Mouse (Mus musculus) inflammation-experienced regulatory T-cells (primary cell): ENCODE results near the gene Sult2b1. TPM values are rescaled to one million over a fixed set of nuclear protein-coding genes. Genes with fewer than 3 reads are reported as not detected.

Experiments
- polyA plus RNA-seq, 2 experiments: library from polyadenylated mRNA; unstranded; fragments of 100-300 nt; shearing (Covaris generic); gene quantifications; one replicate each; pipeline ENCODE4 v1.2.1; 2017

The Sult2b1 gene
- polyA plus RNA-seq, 2 experiments from 2014 or later: 4.4 to 6.7 TPM

Other genes with a start within 250 kb of the Sult2b1 start
- 1 to 10 TPM; 1.4 to 1.9 TPM for gene Hsd17b14, start 229.8 kb downstream of the Sult2b1 start, polyA plus RNA-seq
- 10 to 100 TPM; 59.6 to 75.4 TPM for gene Bcat2, start 214.5 kb downstream of the Sult2b1 start, polyA plus RNA-seq
- under 1 TPM in 1 of 2 experiments, not detected in 1; 0.50 TPM for gene Fgf21, start 169.2 kb downstream of the Sult2b1 start, polyA plus RNA-seq
- 1 to 10 TPM in 1 of 2 experiments, under 1 TPM in 1; 0.25 to 1.6 TPM for gene Fut1, start 167.4 kb downstream of the Sult2b1 start, polyA plus RNA-seq
- under 1 TPM; 0.47 to 0.92 TPM for gene Izumo1, start 162.9 kb downstream of the Sult2b1 start, polyA plus RNA-seq
- 1 to 10 TPM in 1 of 2 experiments, under 1 TPM in 1; 0.67 to 3.4 TPM for gene Rasip1, start 157.2 kb downstream of the Sult2b1 start, polyA plus RNA-seq
- gene Mamstr, start 144.7 kb downstream of the Sult2b1 start, polyA plus RNA-seq: 1 to 10 TPM; 1.2 to 1.5 TPM
- 1 to 10 TPM in 1 of 2 experiments, under 1 TPM in 1; 0.65 to 2.5 TPM for gene Fut2, start 118.3 kb downstream of the Sult2b1 start, polyA plus RNA-seq
- gene Ntn5, start 100.6 kb downstream of the Sult2b1 start, polyA plus RNA-seq: under 1 TPM in 1 of 2 experiments, not detected in 1; 0.49 TPM
- not detected for gene Sec1, start 90.3 kb downstream of the Sult2b1 start, polyA plus RNA-seq
- 1 to 10 TPM; 6.1 to 9.2 TPM for gene Car11, start 84.8 kb downstream of the Sult2b1 start, polyA plus RNA-seq
- gene Dbp, start 79.6 kb downstream of the Sult2b1 start, polyA plus RNA-seq: 10 to 100 TPM; 26.0 to 37.0 TPM
- gene Rpl18, start 69.2 kb downstream of the Sult2b1 start, polyA plus RNA-seq: 1,000 to 10,000 TPM; 1,327 to 1,518 TPM
- gene Sphk2, start 66.7 kb downstream of the Sult2b1 start, polyA plus RNA-seq: 10 to 100 TPM; 26.1 to 35.8 TPM
- 1 to 10 TPM in 1 of 2 experiments, under 1 TPM in 1; 0.25 to 1.9 TPM for gene Fam83e, start 63.5 kb downstream of the Sult2b1 start, polyA plus RNA-seq
- gene Spaca4, start 58.9 kb downstream of the Sult2b1 start, polyA plus RNA-seq: not detected
- under 1 TPM; 0.12 to 0.38 TPM for gene Lmtk3, start 931 bp downstream of the Sult2b1 start, polyA plus RNA-seq
- 10 to 100 TPM; 82.2 to 88.4 TPM for gene Cyth2, start 29.9 kb upstream of the Sult2b1 start, polyA plus RNA-seq
- 1 to 10 TPM in 1 of 2 experiments, under 1 TPM in 1; 0.55 to 1.0 TPM for gene Kcnj14, start 40.1 kb upstream of the Sult2b1 start, polyA plus RNA-seq
- gene Grwd1, start 46.3 kb upstream of the Sult2b1 start, polyA plus RNA-seq: 10 to 100 TPM; 35.7 to 36.3 TPM
- gene Kdelr1, start 88.1 kb upstream of the Sult2b1 start, polyA plus RNA-seq: 100 to 1,000 TPM in 1 of 2 experiments, 10 to 100 TPM in 1; 78.9 to 119 TPM
- 1 to 10 TPM; 1.0 to 1.6 TPM for gene Grin2d, start 93.7 kb upstream of the Sult2b1 start, polyA plus RNA-seq
- gene Syngr4, start 112.0 kb upstream of the Sult2b1 start, polyA plus RNA-seq: under 1 TPM in 1 of 2 experiments, not detected in 1; 0.36 TPM
- gene Tmem143, start 112.3 kb upstream of the Sult2b1 start, polyA plus RNA-seq: 10 to 100 TPM in 1 of 2 experiments, 1 to 10 TPM in 1; 6.0 to 13.0 TPM
- 100 to 1,000 TPM; 618 to 655 TPM for gene Emp3, start 136.7 kb upstream of the Sult2b1 start, polyA plus RNA-seq
- gene Ccdc114, start 139.4 kb upstream of the Sult2b1 start, polyA plus RNA-seq: 10 to 100 TPM in 1 of 2 experiments, 1 to 10 TPM in 1; 2.9 to 11.0 TPM
- under 1 TPM in 1 of 2 experiments, not detected in 1; 0.21 TPM for gene Abcc6, start 245.6 kb upstream of the Sult2b1 start, polyA plus RNA-seq
- gene Nomo1, start 249.0 kb upstream of the Sult2b1 start, polyA plus RNA-seq: 10 to 100 TPM; 35.1 to 42.9 TPM